Mouse (Mus musculus): ENCODE results near the gene Vwce.

Gene Vwce

GRCm38 (mm10) chr19:10692361-10692760 is 58.3 kb downstream of the Vwce start:
- DNase-seq, result no peak

DNA sequence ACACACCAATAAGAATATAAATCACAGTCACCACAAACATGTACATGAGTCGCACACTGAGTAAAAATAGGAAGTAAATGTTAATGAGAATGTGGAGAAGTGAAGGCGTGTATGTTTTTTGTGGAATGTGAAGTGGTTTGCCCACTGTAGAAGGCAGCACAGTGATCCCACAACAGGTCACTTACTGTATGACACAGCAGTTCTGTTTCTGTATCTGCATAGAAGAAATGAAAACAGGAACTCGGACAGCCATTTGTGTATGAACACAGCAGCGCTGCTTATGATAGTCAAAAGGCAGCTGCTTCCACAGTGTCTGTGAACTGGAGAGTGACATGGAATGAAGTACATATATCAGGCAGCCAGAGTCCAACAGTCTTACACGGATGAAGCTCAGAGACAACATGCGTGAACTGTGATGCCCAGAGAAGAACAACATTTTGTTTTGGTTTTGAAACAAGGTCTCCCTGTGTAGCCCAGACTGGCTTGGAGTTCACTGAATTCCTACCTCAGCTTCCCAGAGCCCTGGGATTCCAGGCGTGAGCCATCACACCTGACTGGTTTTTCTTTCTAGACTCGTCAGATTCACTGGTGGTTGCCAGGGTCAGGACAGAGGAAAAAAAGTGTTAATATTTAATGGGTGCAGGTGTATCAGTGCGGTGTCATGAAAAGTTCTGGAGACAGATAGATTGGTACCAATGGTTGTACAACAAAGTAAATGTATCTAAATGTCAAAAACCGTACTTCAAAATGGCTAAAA is 60.1 kb downstream of the Vwce start:
- DNase-seq, result no peak

GRCm38 (mm10) chr19:10695801-10696200 is 61.8 kb downstream of the Vwce start:
- DNase-seq, result no peak

DNA sequence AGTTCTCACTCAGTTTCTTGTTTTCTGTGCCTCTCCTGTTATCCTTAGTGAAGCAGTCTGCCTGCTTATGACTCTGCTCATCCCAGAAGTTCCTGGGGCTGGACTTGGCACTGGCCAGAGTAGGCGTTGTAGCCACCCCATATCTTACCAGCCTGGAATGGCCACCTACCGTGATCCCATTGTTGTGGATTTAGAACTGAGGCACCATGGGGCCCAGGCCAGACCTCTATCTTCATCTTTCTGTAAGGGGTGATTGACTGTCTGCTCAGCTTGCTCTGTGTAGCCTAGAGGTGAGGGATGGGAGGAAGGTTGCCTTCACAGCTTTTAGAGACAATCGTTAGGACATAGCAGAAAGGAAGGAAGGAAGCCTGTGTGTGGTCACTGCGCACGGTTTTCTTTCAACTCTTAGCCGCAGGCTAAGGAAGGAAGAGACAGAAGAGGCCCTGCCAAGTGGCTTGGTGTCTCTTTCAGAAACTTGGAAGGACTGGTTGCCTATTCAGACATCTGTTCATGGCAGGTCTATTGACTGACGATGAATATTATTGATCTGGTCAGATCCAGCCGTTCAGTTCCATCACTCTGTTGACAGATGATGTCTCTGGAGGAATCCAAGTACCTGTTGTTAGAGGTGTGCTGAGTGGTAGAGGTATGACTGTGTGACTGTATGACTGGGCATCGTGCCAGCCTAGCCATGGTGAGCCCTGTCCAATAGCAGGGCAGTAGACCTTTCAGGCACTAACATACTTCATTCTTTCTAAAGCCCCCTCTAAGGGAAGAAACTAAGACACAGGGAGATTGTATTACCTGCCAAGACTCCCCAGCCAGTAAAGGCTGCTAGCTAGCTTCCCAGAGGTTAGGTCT is 64.3 kb downstream of the Vwce start:
- DNase-seq, result no peak

DNA sequence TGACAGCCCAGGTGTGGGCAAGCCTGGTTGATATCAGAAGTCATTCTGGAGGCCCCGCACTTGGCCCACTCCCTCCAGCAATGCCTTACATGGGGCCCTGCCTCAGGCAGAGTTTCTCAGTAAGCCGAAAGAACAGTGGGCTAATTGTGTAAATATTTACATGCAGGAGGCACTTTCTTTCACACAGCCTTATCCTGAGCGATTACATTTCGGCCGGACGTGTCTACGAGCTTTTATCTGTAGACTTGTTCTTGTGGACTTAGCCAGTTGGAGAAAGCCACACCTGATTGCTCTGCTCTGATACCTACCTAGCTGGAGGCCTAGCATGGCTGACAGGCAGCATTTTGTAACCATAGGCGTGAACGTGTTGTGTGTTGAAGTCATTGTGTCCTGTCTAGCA is 65.8 kb downstream of the Vwce start:
- no peak for DNase-seq

- DNase-seq, result peak; percentile 78
Observed at GRCm38 (mm10) chr19:10701013-10701726, 67.2 kb downstream of the Vwce start.

- no peak for DNase-seq
Observed at GRCm38 (mm10) chr19:10702125-10702524, 68.1 kb downstream of the Vwce start.

DNA sequence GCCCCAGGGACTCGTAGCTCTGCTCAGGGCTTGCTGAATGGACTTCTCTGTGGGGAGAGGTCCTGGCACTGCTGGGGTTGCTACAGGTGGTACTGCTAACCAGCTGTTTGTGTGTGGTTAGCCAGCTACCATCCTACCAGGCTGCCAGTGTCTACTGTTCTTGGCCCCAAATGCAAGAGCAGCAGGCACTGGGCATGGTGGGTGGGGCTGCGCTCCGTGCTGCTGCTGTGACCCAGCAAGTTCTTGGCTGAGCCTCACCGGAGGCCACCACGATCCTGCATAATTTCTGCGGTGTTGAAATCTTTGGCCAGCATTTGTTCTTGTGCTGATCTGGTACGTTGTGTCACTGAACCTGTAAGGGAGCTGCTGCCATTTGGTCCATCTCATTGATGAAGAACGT is 69.5 kb downstream of the Vwce start:
- DNase-seq, result peak; percentile 76

- DNase-seq, result peak; percentile 75
Observed at GRCm38 (mm10) chr19:10707087-10707875, 73.3 kb downstream of the Vwce start.

DNA sequence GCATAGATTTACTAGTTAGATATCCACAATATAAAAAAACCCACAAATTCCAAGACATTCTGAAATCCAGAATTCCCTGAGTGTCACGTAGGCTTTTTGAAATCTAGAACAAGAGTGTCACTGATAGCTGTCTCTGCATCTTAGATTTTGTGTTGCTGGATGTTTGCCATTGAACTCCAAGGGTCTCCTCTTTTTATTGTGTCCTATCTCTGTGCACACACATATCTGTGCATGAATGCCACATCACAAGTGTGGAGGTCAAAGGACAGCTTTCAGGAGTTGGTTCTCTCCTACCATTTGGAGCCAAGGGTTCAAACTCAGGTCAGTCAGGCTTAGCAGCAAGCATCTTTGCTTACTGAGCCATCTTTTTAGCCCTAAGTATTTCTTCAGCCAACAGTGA is 73.9 kb downstream of the Vwce start:
- DNase-seq, result no peak

DNA sequence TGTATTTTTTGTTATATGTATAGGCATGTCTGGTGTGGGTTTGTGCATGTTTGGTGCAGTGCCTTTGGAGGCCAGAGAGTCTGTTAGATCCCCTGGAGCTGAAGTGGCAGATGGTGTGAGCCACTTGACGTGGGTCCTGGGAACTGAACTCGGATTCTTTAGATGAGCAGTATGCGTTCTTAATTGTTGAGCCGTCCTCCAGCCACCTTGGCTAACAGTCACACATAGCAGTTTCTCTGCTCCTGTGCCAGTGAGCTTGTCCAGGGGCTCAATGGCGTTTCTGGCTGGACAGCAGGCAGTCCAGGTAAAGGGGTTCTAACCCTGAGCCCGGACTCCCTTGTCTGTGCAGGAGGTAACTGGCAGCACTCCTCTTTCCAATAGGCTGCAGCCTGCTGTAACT is 74.9 kb downstream of the Vwce start:
- no peak for DNase-seq

DNA sequence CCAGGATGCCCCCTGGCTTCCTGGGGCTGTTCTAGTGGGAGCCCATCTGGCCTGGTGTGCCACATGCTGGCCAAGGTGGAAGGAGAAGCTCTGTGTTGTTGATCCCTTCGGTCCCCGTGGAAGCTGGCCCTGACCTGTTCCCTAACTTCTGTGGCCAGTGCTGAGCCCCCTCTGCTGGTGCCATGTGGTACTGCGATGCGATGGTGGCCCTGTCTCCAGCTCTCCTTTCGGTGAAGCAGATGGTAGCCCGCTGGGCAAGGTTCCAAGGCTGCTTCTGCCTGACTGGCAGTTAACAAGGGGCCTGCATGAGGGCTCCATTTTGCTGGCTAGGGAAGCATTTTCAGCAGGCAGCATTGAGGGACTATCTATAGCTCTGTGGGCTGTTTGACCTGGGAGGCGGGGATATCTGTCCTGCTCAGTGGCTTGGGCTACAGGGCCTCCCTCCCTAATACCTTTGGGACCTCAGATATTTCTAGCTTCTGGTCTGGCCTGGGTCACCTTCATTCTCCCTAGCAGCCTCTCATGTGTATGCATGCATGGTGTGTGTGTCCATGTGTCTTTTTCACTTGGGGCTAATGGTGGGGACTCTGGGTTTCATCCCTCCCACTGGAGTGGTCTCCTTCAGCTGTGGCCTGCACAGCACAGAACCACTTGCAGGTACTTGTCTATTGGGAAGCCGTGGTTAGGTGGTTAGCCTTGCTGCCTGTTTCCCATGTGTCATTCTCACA is 75.5 kb downstream of the Vwce start:
- peak; percentile 100 for DNase-seq

- DNase-seq, result peak; percentile 93
Observed at GRCm38 (mm10) chr19:10710088-10710511, 76.1 kb downstream of the Vwce start.

- peak; percentile 60 for DNase-seq
Observed at GRCm38 (mm10) chr19:10710751-10711150, 76.7 kb downstream of the Vwce start.

- peak; percentile 59 for DNase-seq
Observed at GRCm38 (mm10) chr19:10712194-10712593, 78.2 kb downstream of the Vwce start.

GRCm38 (mm10) chr19:10712646-10713045 is 78.6 kb downstream of the Vwce start:
- DNase-seq, result peak; percentile 56

- DNase-seq, result peak; percentile 52
Observed at GRCm38 (mm10) chr19:10713551-10713950, 79.5 kb downstream of the Vwce start.

DNA sequence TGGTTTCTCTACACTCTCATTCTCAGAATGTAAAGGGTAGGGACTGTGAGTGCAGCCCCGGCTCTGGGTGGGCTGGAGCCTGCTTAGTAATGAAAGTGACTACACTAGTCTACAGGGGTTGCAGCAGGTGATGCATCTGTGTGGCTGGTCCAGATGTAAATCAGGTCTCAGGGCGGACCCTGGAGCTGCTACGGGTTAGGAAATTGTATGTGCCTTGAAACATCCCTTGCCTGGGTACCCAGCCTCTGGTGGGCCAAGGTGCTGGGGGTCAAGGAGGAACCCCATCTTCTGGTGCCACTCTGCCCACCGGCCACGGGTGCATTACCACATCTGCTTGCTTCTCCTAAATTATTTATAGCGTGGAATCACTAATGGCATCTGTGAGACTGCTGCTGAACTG is 80.2 kb downstream of the Vwce start:
- peak; percentile 63 for DNase-seq

- DNase-seq, result peak; percentile 90
Observed at GRCm38 (mm10) chr19:10714682-10715475, 80.9 kb downstream of the Vwce start.

GRCm38 (mm10) chr19:10715476-10715875 is 81.5 kb downstream of the Vwce start:
- DNase-seq, result peak; percentile 67
